Mouse (Mus musculus): Measurements from ENCODE around the gene Eef1akmt2.

Eef1akmt2 gene

DNA sequence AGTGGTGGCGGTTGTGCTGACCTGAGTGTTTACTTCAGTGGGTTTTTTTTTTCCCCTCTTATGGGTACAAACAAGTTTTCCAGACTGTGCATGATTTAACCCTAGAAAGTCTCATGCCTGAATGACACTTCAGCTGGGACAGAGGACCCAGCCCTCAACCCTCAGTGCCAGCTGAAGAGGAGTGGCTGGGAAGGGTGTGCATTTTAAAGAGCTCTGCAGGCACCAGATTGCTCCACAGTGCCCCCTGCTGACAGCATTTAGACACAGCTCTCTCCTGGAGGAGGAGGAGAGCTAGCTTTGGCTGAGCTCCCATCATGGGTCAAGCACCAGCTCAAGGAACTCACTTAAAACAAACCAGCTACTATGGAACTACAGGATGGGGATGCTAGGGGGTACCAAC, 41.6 kb downstream of the Eef1akmt2 start:
- DNase-seq (ENCODE audit: low spot score in 2 of 2): peak; percentile 87 to 89

DNA sequence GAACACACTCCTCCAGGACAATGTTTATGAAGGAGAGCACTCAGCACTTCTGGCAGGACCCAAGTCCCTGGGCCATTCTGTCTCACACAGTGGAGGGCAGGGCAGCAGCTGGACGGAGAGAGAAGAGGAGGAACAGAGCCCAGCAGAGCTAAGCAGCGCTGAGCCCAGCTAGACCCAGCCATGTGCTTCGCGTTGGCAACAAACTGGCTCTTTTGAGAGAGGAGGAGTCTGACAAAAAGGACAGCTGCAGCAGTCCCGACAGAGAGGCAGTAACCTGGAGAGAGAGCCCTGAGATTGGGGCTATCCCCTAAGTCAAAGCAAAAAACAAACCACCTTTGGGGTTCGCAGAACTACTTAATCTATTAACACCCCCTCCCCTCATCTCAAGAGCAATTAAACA, 42.1 kb downstream of the Eef1akmt2 start:
- peak in 1 of 2 experiments; percentile 40 for DNase-seq (ENCODE audit: low spot score in 2 of 2)

DNA sequence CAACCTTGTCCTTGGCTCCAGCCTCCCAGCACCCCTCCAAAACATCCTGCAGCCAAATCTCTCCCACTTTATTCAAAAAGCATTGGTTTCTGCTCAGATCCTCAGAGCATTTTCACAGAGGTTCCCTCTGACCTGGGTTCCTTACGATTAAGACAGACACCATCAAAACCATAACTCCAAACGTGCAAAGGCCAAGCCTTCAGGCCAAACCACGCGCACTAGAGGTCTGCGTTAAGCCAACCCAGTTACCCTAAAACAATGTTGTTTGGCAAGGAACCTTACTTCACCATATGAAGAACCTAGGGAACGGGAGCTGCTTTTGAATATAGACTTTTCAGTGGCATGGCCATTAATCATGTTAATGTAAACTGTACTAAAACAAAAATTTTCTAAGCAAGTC, 42.8 kb downstream of the Eef1akmt2 start:
- DNase-seq (ENCODE audit: low spot score in 2 of 2): no peak

DNA sequence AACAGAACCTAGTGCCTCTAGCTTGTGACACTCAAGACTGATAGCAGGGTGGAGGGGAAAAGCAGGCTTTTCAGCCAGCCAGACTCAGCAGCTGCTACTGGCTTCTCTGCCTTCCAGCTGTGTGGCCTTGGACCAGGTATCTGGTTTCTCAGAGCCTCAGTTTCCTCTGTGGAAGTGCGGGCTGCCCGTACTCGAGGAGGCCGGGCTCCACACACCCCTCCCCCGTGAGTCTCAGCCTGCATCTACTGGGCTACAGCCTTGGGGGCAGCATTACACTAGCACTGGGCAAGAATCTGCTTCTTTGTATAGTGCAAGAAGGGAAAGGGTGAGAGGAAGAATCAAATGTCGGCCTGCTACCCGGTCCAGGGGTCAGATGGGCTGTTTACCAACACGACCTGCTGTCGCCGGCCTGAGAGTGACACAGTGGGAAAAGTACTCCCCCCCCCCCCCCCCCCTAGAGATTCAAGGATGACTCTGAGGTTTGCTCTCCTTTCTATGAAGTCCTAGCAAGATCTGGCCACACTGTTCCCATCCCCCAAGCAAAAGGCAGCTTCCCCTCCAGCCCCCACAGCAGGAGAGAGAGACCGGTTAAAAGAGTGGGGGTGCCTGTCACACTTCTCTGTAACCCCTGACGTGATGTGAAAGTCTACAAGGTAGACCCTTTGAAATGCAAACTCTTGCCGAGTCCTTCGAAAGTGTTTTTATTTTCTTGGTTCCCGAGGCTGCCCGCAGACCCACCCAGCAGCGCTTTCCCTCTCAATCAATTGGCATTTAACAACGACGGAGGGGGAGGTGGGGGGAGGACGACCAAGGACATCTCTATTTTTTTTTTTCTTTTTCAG, 43.4 kb downstream of the Eef1akmt2 start:
- no peak for DNase-seq (ENCODE audit: low spot score in 2 of 2)

DNA sequence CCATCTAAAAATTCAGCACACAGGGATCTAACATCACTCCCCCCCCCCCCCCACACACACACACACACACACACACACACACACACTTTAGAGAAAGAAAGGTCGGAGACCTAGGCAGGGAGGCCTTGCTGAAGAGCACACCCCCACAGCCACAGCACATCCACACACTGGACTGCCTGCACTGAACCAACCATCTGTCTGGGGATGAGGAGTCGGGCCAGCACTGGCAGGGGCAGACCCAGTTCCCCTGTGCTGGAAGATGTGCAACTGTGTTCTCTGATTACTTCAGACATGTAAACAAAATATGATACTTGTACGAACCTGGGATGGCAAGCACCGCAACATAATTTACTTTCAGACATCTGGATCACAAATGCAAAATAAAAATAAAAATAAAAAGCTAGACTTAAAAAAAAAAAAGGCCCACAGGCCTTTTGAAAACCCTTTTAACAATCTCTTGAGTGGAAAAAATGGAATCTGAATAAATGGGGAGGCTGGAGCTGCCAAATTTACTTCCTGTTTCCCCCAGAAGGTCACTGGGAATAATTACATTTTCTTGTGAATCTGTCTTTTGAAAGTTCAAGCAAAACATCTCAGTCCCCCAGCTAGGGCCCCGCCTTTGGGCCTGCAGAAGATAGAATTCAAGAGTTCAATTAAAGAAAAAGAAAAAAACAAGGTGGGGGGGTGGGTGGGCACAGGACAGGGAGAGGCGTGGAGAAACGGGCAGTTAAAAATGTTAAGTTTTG, 44.2 kb downstream of the Eef1akmt2 start:
- DNase-seq (ENCODE audit: low spot score in 2 of 2): no peak

DNA sequence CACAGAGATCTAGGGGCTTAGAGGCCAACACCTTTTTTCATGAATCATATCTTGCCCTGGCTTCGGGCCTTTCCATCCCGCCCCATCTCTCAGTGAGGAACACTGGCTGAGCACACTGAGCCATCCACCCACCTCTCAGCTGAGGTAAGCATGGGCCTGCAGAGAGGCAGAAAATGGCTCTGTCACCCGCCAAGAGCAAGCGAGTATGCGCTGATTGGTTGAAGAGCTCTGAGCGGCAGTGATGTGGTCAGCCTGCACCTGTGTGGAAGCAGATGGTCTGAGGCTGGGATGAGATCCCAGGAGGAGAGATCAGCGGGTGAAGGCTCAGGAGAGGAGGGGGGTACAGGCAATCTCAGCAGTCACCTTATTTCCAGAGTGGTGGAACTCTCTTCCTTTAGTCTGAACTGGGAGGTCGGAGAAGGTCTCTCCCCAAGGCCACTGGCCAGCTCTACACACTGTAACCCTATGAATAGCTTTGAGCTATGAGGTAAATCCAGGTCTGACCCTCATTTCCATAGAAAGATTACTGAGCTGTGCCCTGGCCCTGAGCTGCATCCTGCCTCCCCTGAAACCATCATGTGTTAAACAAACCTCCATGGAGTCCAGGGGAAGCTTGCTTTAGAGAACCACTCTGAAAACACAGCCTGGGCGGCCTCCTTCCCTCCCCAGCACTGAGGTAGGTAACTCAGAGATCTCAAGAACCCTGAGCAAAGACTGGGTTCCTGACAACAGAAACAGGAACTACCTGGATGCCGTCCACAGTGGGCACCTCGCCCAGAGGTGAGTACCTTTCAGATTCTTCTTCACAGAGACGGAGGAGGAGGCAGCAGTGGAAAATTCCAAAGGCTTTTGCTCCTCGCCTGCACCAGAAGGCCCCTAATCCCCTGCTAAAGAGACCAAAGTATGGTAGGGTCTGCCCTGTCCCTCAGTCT, 45.3 kb downstream of the Eef1akmt2 start:
- no peak for DNase-seq (ENCODE audit: low spot score in 2 of 2)

DNA sequence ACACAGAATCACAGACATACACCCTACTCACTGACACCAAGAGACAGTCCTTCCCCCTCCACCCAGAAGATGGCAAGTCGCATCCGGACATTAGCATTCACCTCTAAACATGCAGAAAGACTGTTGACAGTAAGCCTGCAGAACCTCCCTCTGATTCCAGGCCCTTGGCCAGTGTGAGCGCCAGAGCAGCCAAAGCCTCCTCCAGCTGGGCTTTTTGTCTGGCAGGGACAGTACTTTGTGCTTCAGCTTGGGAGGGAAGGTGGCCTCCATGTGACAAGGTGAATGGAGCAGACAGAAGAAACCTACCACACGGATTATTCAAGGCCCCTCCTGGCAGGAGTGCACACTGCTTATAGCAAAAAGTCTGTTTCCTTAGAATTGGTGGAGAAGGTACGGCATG, 46.2 kb downstream of the Eef1akmt2 start:
- no peak for DNase-seq (ENCODE audit: low spot score in 2 of 2)

DNA sequence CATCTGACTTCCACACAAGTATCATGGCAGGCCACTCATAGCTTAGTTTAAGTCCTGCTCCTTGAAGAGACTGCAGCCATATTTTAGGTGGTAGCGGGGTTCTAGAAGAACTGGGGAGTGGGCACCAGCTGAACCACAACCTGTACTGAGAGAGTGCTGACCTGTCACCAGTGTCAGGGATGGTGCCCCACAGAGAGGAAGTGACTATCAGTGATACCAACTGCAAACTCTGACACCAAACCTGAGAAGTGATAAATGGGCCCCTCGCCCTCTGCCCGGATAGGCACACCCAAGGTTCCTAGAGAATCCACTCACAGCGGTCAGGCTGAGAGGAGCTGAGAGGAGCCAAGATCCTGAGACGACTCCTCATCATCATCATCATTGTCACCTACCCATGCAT, 47.5 kb downstream of the Eef1akmt2 start:
- no peak for DNase-seq (ENCODE audit: low spot score in 2 of 2)

DNA sequence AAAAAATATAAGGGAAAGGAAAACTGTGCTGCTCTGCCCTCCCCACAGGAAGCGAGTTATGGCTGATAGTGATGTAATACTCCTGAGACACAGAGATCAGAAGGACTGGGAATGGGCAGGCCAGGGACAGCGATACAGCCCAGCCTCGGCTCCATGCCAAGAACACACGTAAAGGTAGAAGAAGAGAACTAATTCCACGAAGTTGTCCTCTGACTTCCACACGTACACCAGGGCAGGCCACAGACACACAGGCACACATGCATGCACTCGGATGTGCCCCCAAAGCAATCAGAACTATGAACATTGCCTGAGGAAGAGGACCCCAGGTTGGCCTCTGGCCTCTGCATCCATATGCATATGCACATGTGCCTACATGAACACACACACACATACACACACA, 48.0 kb downstream of the Eef1akmt2 start:
- no peak for DNase-seq (ENCODE audit: low spot score in 2 of 2)

DNA sequence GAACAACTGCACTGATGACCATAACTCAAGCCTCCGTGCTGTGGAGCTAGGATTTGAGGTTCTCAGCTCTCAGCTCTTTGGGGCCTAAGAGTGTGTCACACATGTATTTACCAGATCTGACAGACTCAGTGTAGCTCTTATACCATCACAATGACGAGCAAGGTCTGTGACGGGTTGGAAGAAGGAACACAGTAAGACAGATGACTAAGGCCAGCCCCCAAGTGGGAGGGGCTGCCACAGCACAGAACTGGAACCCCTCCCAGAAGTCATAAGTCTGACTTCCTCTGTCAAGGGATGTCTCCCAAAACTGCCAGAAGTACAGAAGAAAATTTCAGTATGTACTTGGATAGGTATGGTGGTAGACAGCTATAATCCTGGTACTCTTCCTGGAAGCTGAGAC, 48.5 kb downstream of the Eef1akmt2 start:
- DNase-seq (ENCODE audit: low spot score in 2 of 2): peak; percentile 62 to 71

DNA sequence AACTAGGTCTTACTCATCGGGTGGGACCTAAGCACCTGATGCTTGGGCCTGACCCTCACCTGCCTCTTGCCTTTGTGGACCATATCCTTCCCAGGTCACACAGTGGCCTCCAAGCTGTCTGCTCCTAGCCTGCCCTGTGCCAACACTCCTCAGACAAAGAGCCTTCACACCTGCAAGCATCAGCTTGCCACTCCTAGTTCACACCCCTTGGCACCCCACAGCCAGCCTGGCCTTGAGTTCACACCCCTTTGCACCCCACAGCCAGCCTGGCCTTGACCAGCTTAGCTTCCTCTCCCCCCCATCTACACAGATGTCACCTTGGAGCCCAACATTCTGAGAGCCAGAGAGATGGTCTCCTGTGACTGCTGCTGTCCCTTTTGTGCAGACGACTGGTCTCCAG, 49.1 kb downstream of the Eef1akmt2 start:
- no peak for DNase-seq (ENCODE audit: low spot score in 2 of 2)

DNA sequence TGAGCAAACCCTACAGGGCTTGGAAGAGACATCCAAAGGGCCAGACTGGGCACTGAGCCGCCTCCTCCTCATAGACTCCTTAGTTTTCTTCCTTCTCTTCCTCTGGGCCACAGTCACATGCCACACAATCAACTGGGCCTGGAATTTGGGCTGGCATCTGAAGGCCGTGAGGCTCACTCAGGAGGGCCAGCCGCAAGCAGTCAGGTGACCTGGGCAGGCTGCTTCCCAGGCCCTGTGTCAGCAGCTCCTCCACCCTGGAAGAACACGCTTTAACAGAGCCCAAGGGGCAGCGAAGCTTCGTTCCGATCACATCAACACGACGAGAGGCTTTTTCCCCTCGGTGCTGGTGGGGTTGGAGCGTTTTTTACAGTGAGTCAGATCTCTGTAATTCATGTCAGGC, 49.8 kb downstream of the Eef1akmt2 start:
- DNase-seq (ENCODE audit: low spot score in 2 of 2): no peak

DNA sequence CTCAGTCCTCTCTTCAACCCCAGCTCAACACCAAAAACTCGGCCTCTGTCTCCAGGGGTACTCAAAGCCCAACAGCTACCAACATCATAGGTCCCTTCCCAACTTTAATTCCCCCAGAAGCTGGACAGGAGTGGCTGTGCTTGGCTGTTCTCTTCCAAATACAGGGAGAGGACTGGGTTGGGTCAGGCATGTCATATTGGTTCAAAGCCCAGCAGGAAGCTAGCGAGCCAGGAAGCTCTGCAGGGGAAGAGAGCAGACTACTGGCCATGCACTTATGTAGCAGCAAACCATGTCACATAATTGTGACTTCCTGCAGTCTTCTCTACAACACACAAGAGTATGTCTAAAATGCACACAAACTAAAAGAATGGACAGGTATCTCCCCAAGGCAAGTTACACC, 50.4 kb downstream of the Eef1akmt2 start:
- no peak for DNase-seq (ENCODE audit: low spot score in 2 of 2)

DNA sequence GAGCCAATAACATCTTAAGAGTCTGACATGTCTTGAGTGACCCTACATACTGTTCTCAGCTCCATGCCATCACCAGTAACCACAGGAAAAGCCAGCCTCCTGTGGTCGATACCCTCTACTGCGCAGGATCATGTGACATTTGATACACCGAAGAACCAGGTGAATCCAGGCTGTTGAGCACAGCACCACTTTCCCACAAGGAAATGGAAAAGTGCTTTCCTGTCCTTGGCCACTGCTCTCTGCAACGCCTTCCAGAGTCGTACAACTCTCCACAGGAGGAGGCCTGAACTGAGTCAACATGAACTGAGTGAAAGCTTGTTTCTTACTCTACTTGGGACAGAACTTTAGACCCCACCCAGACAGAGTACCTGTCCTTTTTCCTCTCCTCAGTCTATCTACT, 51.0 kb downstream of the Eef1akmt2 start:
- DNase-seq (ENCODE audit: low spot score in 2 of 2): no peak

DNA sequence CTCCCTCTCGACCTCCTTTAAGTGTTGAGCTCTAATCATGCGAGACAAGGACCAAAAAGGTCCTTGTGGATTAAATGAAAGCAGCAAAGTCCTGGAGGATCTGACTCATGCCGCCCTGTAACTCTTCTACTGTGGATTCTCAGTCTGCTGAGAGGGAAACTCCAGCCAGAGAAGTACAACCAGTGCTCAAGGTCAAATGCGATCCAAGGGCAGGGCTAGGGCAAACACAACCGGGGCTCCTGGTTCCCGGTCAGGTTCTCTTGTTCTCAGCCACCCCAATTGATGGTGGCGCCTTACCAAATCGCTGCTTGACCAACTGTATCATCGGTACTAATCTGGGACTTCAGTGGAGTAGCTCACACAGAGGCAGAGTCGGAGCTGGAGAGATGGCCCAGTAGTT, 51.6 kb downstream of the Eef1akmt2 start:
- DNase-seq (ENCODE audit: low spot score in 2 of 2): no peak

DNA sequence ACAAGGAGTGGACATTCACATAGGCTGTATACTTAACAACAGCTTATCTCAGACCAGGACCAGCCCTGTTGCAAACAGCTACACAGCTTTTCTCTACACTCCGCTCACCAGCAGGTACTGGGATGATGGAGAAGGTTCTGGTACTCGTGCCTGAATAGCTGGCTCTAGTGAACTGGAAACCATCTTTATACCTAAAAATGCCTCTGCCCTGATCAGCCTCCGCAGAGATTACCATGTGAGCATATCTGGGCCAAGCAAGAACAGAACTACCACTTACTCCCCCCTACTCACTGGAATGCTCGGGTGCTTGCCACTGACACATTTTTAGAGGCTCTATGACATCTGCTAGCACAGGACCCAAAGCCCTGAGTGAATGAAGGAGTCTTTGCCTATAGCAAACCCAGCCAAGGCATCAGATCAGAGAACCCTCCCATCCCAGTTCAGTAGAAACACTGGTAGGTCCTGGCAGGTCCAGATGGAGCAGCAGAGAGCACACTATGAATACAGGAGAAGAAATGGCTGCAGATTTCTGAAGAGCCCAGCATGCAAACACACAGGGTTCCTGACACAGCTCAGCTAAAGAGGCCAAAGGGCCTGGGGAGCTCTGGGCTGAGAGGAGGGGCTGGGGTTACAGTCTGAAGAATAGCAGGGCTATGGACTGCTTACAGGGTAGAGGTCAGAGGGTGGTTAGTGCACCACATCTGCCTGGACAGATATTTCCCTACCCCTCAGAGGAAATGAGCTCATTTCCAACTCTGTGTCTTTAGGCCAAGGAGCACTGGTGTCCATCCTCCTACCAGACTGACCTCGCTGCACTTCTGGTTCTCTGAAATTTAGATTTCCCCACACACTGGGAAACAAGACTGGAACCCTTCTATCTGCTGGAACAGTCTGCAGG, 53.1 kb downstream of the Eef1akmt2 start:
- no peak for DNase-seq (ENCODE audit: low spot score in 2 of 2)

DNA sequence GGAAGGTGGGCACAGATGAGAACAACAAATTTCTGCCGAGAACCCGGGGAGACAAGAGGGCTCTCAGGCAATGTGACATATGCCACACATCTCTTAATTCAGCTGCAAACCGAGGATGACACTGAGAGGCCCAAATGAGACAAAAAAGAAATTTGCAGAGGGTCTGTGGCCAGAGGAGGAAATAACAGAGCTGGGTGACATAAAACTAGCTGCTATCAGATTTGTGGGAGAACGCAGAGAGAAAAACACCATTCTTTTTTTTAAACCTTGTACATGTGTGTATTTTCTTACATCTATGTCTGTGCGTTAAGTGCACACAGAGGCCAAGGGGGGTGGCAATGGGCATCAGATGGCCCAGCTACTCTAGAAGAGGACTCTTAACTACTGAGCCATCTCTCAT, 57.3 kb downstream of the Eef1akmt2 start:
- no peak for DNase-seq (ENCODE audit: low spot score in 2 of 2)

DNA sequence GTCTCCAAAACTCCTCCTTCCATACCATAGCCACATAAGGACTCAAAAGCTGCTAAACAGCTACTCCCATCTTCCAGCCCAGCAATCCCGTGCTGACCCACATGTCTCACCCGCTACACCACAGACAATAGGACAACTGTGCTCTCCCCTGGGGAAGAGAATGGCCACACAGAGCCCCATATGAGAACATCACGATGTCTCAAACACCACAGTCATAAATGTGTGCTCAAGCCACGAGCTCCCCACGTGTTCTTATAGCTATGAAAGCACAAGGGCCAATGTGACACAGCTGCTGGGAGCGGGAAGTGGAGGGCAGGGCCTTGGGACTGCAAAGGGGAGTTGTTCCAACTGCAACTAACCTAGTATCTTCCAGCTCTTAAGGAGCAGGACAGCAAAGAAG, 59.0 kb downstream of the Eef1akmt2 start:
- no peak for DNase-seq (ENCODE audit: low spot score in 2 of 2)

DNA sequence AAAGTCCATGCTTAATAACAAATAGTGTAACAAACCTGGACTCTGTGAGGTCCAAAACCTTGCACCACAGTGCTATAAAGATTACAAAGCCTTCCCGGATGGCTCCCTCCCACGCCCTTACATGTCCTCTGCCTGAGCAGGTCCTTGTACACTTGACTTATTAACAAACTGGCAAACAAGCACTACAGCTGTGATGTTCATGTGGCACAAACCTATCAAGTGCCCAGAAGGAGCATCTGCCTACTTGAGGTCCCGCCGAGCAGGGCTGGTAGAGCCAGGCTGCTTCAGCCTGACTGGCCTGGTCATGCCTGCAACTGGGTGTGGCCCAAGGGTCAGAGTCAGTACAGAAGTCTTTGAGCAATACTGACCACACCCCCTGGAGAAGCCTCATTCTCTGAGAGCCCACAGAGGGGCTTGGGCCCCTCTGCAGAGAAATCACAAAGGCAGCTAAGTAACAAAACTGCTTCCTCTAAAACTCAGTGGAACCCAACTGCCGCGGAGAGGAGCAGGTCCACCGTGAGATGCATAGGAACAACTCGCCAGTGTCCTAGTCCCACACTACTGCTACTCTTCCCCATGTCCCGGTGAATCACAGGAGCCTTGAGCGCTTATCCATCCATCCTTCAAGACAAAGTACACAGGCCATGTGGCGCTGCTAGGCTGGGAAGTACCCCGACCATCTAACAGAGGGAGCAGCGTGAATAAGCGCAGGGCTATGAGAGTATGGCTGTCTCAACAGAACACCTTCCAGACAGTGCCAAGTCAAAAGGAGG, 61.8 kb downstream of the Eef1akmt2 start:
- no peak for DNase-seq (ENCODE audit: low spot score in 2 of 2)

DNA sequence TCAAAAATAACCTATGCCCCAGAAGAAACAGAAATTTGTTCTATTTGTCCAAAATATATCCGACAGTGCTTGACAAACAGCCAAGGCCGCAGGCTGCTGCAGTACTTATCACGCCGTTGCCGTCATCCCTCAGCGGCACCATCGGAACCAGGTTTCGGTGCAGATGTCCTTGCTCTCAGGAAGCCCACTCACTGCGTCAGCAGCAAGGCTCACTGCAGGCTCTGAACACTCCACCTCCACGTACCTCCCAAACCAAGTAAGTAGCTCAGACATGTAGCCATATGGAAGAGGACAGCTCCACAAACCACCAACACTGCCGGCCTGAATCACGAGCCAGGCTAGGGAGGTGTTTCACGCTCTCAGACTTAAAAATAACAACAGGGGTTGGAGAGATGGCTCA, 63.6 kb downstream of the Eef1akmt2 start:
- no peak for DNase-seq (ENCODE audit: low spot score in 2 of 2)

All from spleen, postnatal 36 days (tissue).